Mouse (Mus musculus): Measurements from ENCODE around the gene Plcd1. TPM values are rescaled to one million over a fixed set of nuclear protein-coding genes. Genes with fewer than 3 reads are reported as not detected.

Plcd1 gene
- polyA plus RNA-seq, 1 experiment from 2014 or later: 16.6 TPM

- WGBS: 84% methylated on average over 11 of the region's 11 CpGs
- peaks cover 10% of the 10 kb centered on the region; the same call in 1 of the 2 replicates for H3K27me3 ChIP-seq (replicated peaks)
- H3K9me3 ChIP-seq (replicated peaks): no peaks in the 10 kb centered on the region
- no peaks in the 10 kb centered on the region for H3K36me3 ChIP-seq
- no peak overlapping the region for H3K27ac ChIP-seq (replicated peaks)
- peaks cover 12% of the 10 kb centered on the region for H3K4me1 ChIP-seq
- ATAC-seq (ENCODE audit: low FRiP score): no peak
- no peak overlapping the region for H3K4me3 ChIP-seq (replicated peaks)
- no peak overlapping the region for H3K9ac ChIP-seq (replicated peaks)
- no peak overlapping the region for H3K4me2 ChIP-seq
These were observed 45.0 kb downstream of the Plcd1 start for GRCm38 (mm10) chr9:119048182-119048903.

GRCm38 (mm10) chr9:119040101-119040775 lies 53.1 kb downstream of the Plcd1 start:
- ATAC-seq (ENCODE audit: low FRiP score): no peak
- Histone ChIP-seq H3K4me1 (peaks cover 22% of the 10 kb centered on the region), H3K9ac (replicated peaks) (no peak overlapping the region), H3K27me3 (replicated peaks) (no peaks in the 10 kb centered on the region), H3K36me3 (peaks cover 14% of the 10 kb centered on the region), H3K4me2 (no peak overlapping the region), H3K4me3 (replicated peaks) (no peak overlapping the region), H3K9me3 (replicated peaks) (no peaks in the 10 kb centered on the region), H3K27ac (replicated peaks) (0 out of 2 replicates have a peak overlapping the region, but pooled peaks have one; percentile 34)
- 76% methylated on average over 15 of the region's 15 CpGs for WGBS

DNA sequence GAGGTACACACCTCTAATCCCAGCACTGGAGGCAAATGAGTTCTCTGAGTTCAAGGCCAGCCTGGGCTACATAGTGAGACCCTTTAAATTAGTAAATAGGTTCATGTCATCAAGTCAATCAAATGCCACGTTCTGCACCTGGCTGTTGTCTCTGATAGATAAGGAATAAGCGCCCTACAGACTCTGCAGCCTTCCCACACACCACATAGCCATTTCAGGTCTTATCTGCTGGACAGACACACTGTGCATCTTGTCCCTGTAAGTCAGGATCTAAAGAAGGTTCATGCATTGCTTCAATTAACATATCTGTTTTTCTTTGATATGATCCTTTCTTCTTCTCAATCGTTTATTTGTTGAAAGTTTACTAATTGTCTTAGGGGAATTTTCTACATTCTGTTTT lies 54.7 kb downstream of the Plcd1 start:
- Histone ChIP-seq H3K9ac (replicated peaks) (no peak overlapping the region), H3K36me3 (peaks cover 14% of the 10 kb centered on the region)

DNA sequence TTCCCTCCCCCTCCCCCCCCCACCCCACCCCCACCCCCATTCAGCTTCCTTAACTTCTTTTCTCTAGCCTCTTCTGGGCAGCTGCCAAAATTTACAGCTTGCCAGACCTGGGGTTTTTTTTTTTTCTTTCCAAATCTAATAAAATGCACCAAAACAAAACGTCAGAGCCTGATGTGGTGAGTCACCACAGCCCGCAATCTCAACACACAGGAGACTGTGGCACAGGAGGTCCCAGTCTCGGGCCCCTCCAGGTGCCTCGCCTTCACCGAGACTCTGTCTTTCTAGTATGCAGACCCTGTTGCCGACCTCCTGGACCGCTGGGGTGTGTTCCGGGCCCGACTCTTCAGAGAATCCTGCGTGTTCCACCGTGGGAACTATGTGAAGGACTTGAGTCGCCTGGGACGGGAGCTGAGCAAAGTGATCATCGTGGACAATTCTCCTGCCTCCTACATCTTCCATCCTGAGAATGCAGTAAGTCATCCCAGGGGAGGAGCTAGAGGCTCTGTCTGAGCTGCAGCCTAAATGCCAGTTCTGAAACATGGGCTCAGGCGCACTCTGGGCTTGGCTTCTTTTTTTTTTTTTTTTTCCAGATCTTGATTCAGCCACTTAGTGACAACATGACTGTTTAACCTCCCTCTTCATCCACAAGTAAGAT lies 56.1 kb downstream of the Plcd1 start:
- H3K4me3 ChIP-seq (replicated peaks): no peak overlapping the region
- WGBS: 63% methylated on average over 15 of the region's 15 CpGs
- no peak overlapping the region for H3K9ac ChIP-seq (replicated peaks)
- H3K36me3 ChIP-seq: peaks cover 14% of the 10 kb centered on the region
- H3K4me2 ChIP-seq: no peak overlapping the region
- H3K27me3 ChIP-seq (replicated peaks): no peaks in the 10 kb centered on the region
- peaks cover 52% of the 10 kb centered on the region for H3K4me1 ChIP-seq
- no peaks in the 10 kb centered on the region for H3K9me3 ChIP-seq (replicated peaks)
- peak overlapping the region; percentile 49; the same call in 1 of the 2 replicates for H3K27ac ChIP-seq (replicated peaks)
- no peak for ATAC-seq (ENCODE audit: low FRiP score)

More for the DNA sequence above, 54.7 kb downstream of the Plcd1 start:
- H3K4me1 ChIP-seq: peaks cover 39% of the 10 kb centered on the region
- no peaks in the 10 kb centered on the region for H3K9me3 ChIP-seq (replicated peaks)
- no peak overlapping the region for H3K4me3 ChIP-seq (replicated peaks)
- WGBS: 91% methylated on average over 3 of the region's 3 CpGs
- ATAC-seq (ENCODE audit: low FRiP score): no peak
- no peaks in the 10 kb centered on the region for H3K27me3 ChIP-seq (replicated peaks)
- no peak overlapping the region for H3K27ac ChIP-seq (replicated peaks)
- no peak overlapping the region for H3K4me2 ChIP-seq

DNA sequence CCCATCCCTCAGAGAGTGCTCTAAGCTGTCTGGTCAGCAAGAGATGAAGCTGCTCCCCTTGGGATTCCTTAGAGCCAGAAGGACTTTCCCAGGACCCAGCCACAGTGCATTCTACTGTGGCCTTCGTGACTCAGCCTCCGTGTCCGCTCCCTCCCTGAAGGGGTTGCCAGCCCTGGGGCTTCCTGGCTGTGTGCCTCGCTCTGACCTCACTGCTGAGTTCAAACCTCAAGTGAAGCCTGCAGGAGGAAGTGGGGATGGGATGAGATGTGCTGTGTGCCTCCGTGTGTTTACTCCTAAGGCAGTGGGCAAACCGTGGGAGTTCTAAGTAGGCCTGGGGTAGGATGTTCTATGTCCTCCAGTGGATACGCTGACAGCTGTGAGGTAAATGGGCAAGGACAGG lies 57.5 kb downstream of the Plcd1 start:
- Histone ChIP-seq H3K4me1 (peaks cover 64% of the 10 kb centered on the region), H3K9ac (replicated peaks) (no peak overlapping the region), H3K4me2 (no peak overlapping the region), H3K36me3 (peaks cover 7% of the 10 kb centered on the region; the same call in 1 of the 2 replicates), H3K4me3 (replicated peaks) (no peak overlapping the region), H3K27ac (replicated peaks) (no peak overlapping the region; the same call in 1 of the 2 replicates), H3K27me3 (replicated peaks) (no peaks in the 10 kb centered on the region), H3K9me3 (replicated peaks) (no peaks in the 10 kb centered on the region)
- ATAC-seq (ENCODE audit: low FRiP score): no peak
- 75% methylated on average over 7 of the region's 7 CpGs for WGBS

DNA sequence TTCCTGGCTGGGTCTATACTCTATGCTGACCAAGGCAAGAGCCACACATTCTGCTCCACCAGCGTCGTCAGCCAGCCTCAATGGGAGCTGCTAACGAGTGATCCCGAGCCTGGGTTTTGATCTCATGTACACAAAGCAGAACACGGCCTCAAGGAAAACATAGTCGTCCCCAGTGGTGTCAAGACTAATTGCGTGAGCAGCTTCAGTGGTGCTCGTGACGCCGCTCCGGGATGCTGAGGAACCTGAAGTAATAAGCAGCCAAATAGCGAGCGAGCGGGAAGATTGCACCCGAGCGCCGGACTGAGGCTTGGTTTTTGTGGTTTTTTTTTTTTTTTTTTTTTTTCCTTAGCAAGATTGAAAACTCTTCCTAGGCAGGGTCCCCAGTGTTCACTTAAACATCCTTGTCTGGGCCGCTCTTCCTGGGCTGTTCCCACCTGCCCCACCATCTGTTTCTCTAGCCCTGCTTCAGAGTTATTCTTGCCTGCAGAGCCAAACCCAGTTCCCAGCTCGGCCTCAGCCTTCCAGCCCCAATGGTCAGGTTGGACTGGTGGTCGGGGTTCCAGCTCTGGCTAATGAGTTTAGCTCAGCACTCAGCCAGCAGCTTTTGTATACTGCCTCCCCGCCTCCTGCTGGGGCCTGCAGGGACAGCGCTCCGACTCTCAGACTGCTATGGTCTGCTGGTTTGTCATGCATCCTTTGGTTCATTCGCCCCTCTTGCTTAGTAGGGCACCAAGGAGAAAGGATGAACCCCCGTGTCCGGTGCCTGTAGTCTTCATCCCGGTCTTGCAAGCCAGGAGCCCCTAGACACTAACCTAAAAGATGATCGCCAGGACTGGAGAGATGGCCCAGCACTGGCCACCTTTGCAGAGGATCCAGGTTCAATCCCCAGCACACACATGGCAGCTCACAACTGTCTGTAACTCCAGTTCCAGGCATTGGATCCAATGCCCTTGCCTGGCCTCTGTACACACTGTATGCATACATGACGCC lies 58.3 kb downstream of the Plcd1 start:
- WGBS: 47% methylated on average over 29 of the region's 29 CpGs
- ATAC-seq (ENCODE audit: low FRiP score): peak; percentile 5; the same call in 1 of the 2 replicates
- Histone ChIP-seq H3K9me3 (replicated peaks) (no peaks in the 10 kb centered on the region), H3K36me3 (peaks cover 7% of the 10 kb centered on the region; the same call in 1 of the 2 replicates), H3K4me2 (no peak overlapping the region), H3K4me3 (replicated peaks) (no peak overlapping the region), H3K4me1 (peaks cover 58% of the 10 kb centered on the region), H3K9ac (replicated peaks) (no peak overlapping the region), H3K27me3 (replicated peaks) (no peaks in the 10 kb centered on the region), H3K27ac (replicated peaks) (peak overlapping the region; percentile 82)

GRCm38 (mm10) chr9:119034069-119034468 lies 59.2 kb downstream of the Plcd1 start:
- peak overlapping the region; percentile 82 for H3K27ac ChIP-seq (replicated peaks)
- ATAC-seq (ENCODE audit: low FRiP score): peak; percentile 61
- no peak overlapping the region for H3K9ac ChIP-seq (replicated peaks)
- H3K36me3 ChIP-seq: peaks cover 7% of the 10 kb centered on the region; the same call in 1 of the 2 replicates
- no peak overlapping the region for H3K4me2 ChIP-seq
- no peak overlapping the region for H3K4me3 ChIP-seq (replicated peaks)
- H3K27me3 ChIP-seq (replicated peaks): no peaks in the 10 kb centered on the region
- H3K4me1 ChIP-seq: peaks cover 57% of the 10 kb centered on the region
- H3K9me3 ChIP-seq (replicated peaks): no peaks in the 10 kb centered on the region
- WGBS: 63% methylated on average over 8 of the region's 8 CpGs

DNA sequence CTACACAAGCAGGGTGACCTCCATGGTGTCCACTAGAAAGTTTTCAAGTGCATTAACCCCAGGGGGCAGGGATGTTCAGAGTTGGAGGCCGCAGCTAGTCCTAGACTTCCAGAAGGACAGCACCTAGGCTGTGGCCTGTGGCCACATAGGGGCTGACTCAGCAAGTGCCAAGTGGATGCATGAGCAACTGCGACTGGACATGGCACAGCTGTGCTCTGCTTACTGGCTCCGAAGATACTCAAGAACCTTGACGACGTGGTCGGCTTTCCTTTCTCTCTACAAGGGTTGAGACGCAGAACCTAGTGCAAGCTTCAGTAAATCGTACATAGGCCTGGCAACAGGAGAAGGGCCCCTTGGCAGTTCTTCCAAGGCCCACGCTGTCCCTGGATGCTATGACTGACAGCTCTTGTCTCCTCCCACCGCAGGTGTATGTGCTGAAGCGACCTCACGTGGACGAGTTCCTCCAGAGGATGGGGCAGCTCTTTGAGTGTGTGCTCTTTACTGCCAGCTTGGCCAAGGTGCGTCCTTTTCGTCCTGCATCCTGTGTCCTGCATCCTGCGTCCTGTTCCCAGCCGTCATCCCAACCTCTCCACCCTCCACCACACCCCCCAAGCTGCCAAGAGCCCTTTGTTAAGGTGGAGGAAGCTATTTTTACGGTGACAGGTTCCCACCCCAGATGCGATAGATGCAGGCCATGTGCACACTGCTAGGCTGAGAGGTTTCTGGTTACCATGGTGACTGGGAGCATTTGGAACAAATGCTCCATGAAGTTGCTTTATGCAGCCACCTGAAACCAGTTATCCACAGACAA lies 60.0 kb downstream of the Plcd1 start:
- Histone ChIP-seq H3K27me3 (replicated peaks) (no peaks in the 10 kb centered on the region), H3K4me3 (replicated peaks) (no peak overlapping the region), H3K9me3 (replicated peaks) (no peaks in the 10 kb centered on the region), H3K4me1 (peaks cover 57% of the 10 kb centered on the region), H3K27ac (replicated peaks) (peak overlapping the region; percentile 82), H3K9ac (replicated peaks) (no peak overlapping the region), H3K36me3 (peaks cover 4% of the 10 kb centered on the region; the same call in 1 of the 2 replicates), H3K4me2 (no peak overlapping the region)
- ATAC-seq (ENCODE audit: low FRiP score): peak; percentile 72
- 53% methylated on average over 19 of the region's 19 CpGs for WGBS

GRCm38 (mm10) chr9:119032538-119032937 lies 60.8 kb downstream of the Plcd1 start:
- H3K4me3 ChIP-seq (replicated peaks): no peak overlapping the region
- no peaks in the 10 kb centered on the region for H3K9me3 ChIP-seq (replicated peaks)
- 41% methylated on average over 9 of the region's 9 CpGs for WGBS
- no peak overlapping the region for H3K9ac ChIP-seq (replicated peaks)
- peaks cover 57% of the 10 kb centered on the region for H3K4me1 ChIP-seq
- H3K27me3 ChIP-seq (replicated peaks): no peaks in the 10 kb centered on the region
- H3K27ac ChIP-seq (replicated peaks): peak overlapping the region; percentile 82
- H3K36me3 ChIP-seq: no peaks in the 10 kb centered on the region; the same call in 1 of the 2 replicates
- H3K4me2 ChIP-seq: no peak overlapping the region
- ATAC-seq (ENCODE audit: low FRiP score): no peak

- no peak overlapping the region for H3K9ac ChIP-seq (replicated peaks)
- no peak overlapping the region for H3K4me3 ChIP-seq (replicated peaks)
- no peak overlapping the region for H3K4me2 ChIP-seq
- 78% methylated on average over 14 of the region's 14 CpGs for WGBS
- peaks cover 54% of the 10 kb centered on the region for H3K4me1 ChIP-seq
- H3K27ac ChIP-seq (replicated peaks): peak overlapping the region; percentile 82
- H3K27me3 ChIP-seq (replicated peaks): no peaks in the 10 kb centered on the region
- H3K9me3 ChIP-seq (replicated peaks): no peaks in the 10 kb centered on the region
- peaks cover 5% of the 10 kb centered on the region for H3K36me3 ChIP-seq
- no peak for ATAC-seq (ENCODE audit: low FRiP score)
These were observed 61.5 kb downstream of the Plcd1 start for GRCm38 (mm10) chr9:119031772-119032171.
